Mouse (Mus musculus): ENCODE results near the gene Rpl9-ps1.

- no peak for TF ChIP-seq HCFC1 (IDR thresholded peaks at IDR 0.05; ENCODE audit: borderline replicate concordance, insufficient read depth, low read length)
- no peak for TF ChIP-seq ZNF384 (IDR thresholded peaks at IDR 0.05; ENCODE audit: low read depth, low read length)
- no peak for TF ChIP-seq ZC3H11A (IDR thresholded peaks at IDR 0.05; ENCODE audit: borderline replicate concordance, low read depth, low read length)
These were observed 26.3 kb upstream of the Rpl9-ps1 start for GRCm38 (mm10) chr11:83671743-83672142.
